Mouse (Mus musculus) layer of hippocampus, adult 6 months (tissue): ENCODE results near the gene Ttll10. TPM values are rescaled to one million over a fixed set of nuclear protein-coding genes. Genes with fewer than 3 reads are reported as not detected.
A peak's percentile ranks its signal among the peaks of the same experiment; 100 is the strongest.

Source experiments
- long read RNA-seq, 2 experiments: library from polyadenylated mRNA; unstranded; transcript quantifications; one replicate each; pipeline ENCODE4 v2.0.0; 2019 to 2020
- microRNA-seq: library from miRNA; unstranded; fragments of <30 nt; microRNA quantifications from one replicate; pipeline ENCODE4 v1.2.0, GENCODE M21; 2020
- polyA plus RNA-seq: library from polyadenylated mRNA; unstranded; fragments of <200 nt; fragmentation: Nextera tagmentation; gene quantifications from 2 replicates; pipeline ENCODE4 v1.2.3, GENCODE M21; 2021

Gene Ttll10
- 0.19 and 0.30 TPM in 2 replicates for polyA plus RNA-seq
- long read RNA-seq, experiment 1, partial matches to known transcripts: 0 of 1 reads
- long read RNA-seq, experiment 1, other reads (novel, unspliced or antisense): 1 of 1 reads
- long read RNA-seq, experiment 2: 0 reads

DNA sequence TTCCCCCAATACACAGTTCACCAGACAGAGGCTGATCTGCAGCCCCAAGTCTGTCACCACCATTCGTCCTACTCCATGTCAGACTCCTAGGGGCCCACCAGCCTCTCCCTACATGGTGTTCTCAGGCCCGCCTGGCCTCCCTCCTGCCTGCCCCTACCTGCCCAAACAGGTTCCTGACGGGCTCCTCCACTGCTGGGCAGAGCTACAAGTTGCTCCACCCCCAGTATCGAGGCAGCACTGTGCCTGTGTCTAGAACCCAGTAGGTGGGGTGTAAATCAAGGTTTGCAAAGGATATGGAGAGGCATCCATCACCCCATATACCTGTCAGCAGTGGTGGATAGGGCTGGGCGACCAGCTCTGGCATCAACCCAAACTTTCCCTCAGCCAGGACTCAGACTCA lies at the start of gene Ttll10:
Gene Ttll10, minus strand, starts transcription at position 154 of the 400 bp plus-strand sequence.

DNA sequence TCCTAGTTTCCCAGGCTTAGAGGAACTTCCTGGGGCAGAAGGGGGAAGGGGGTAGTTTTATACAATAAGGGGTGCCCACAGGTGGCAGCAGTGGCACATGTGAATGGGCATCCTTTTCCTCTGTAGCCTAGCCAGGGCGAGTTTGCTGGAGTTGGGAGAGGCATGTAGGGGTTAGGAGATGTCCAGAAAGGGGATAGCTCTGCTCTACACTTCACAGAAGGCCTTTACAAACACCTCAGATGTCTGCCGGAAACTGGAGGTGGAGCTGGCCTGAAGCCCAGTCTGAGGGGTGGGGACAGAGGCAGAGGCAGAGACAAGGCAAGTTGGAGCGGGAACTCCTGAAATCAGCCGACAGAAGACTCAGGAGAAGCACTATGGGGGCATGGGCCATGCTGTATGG lies 33.2 kb downstream of the Ttll10 start, which contains the start of gene Tnfrsf18:
Gene Tnfrsf18, plus strand, starts transcription at position 152 of the 400 bp plus-strand sequence.

DNA sequence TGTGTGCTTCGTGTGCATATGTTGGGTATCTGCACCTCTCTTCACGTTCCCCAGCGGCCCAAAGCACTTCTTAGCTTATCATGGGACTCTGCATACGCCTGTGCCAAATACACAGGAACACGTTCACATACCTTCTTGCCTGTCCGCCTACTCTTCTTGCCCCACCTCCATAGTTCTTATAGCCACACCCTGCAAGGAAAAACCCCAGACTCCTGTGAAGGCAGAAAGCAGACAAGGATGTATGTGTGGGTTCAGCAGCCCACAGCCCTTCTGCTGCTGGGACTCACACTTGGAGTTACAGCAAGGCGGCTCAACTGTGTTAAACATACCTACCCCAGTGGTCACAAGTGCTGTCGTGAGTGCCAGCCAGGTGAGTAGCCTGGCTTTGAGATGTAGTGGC lies 45.6 kb downstream of the Ttll10 start, which contains the start of gene Tnfrsf4:
Gene Tnfrsf4, plus strand, starts transcription at position 207 of the 400 bp plus-strand sequence.

DNA sequence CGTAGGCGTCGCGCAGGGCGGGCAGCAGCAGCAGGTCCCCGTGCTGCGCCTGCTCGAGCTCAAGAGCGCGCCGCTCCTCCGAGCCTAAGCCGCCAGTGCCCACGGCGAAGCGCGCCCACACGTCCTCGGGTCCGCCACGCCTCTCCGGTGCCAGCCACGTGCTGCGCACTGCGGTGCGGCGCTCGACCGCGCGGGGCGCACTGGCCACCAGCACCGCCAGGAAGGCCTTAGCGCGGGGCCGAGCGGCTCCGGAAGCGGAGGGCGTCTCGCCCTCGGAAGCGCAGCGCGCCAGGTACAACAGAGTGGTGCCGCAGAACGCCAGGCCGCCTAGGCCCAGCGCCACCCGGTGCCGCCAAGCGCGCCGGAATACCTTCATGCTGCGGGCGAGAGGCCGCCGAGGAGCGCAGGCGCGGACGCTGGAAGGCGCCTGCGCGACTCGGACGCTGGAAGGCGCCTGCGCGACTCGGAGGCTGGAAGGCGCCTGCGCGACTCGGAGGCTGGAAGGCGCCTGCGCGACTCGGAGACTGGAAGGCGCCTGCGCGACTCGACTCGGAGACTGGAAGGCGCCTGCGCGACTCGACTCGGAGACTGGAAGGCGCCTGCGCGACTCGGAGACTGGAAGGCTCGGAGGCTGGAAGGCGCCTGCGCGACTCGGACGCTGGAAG lies 66.8 kb downstream of the Ttll10 start, which contains the start of the genes B3galt6 and Sdf4:
Gene B3galt6, minus strand, starts transcription at position 409 of the 665 bp plus-strand sequence.
Gene Sdf4, plus strand, starts transcription at position 632 of the 665 bp plus-strand sequence.

Small RNA genes lying within 50 kb of the gene (microRNA-seq; reads per million reads assigned to microRNA genes)
- gene Mir200a (20.0 reads per million, percentile 41 among the genes with 10 or more reads in this experiment), gene Mir200b (373 reads per million, percentile 72 among the genes with 10 or more reads in this experiment), gene Mir429 (174 reads per million, percentile 64 among the genes with 10 or more reads in this experiment)

Other genes with a start within 250 kb of the Ttll10 start
- gene Ccnl2, start 246.9 kb downstream of the Ttll10 start, polyA plus RNA-seq: 23.5 and 25.2 TPM in 2 replicates
- 269 and 273 TPM in 2 replicates for gene Aurkaip1, start 228.1 kb downstream of the Ttll10 start, polyA plus RNA-seq
- 6.7 and 11.4 TPM in 2 replicates for gene Mxra8, start 219.7 kb downstream of the Ttll10 start, polyA plus RNA-seq
- gene Dvl1, start 212.0 kb downstream of the Ttll10 start, polyA plus RNA-seq: 4.7 TPM in 2 replicates
- 0.05 and 0.08 TPM in 2 replicates for gene Tas1r3, start 196.1 kb downstream of the Ttll10 start, polyA plus RNA-seq
- gene Cptp, start 190.0 kb downstream of the Ttll10 start, polyA plus RNA-seq: 14.0 and 15.0 TPM in 2 replicates
- gene Ints11, start 189.9 kb downstream of the Ttll10 start, polyA plus RNA-seq: 35.4 and 38.5 TPM in 2 replicates
- gene Pusl1, start 167.6 kb downstream of the Ttll10 start, polyA plus RNA-seq: 45.2 and 57.4 TPM in 2 replicates
- gene Acap3, start 167.6 kb downstream of the Ttll10 start, polyA plus RNA-seq: 25.0 and 25.7 TPM in 2 replicates
- gene Ube2j2, start 115.6 kb downstream of the Ttll10 start, polyA plus RNA-seq: 39.1 and 45.7 TPM in 2 replicates
- 24.1 and 39.1 TPM in 2 replicates for gene C1qtnf12, start 97.1 kb downstream of the Ttll10 start, polyA plus RNA-seq
- 22.8 and 23.7 TPM in 2 replicates for gene B3galt6, start 66.8 kb downstream of the Ttll10 start, polyA plus RNA-seq
- 149 and 160 TPM in 2 replicates for gene Sdf4, start 66.5 kb downstream of the Ttll10 start, polyA plus RNA-seq
- not detected in 2 replicates for gene Tnfrsf4, start 45.6 kb downstream of the Ttll10 start, polyA plus RNA-seq
- gene Tnfrsf18, start 33.2 kb downstream of the Ttll10 start, polyA plus RNA-seq: 0.21 and 0.23 TPM in 2 replicates
- gene 9430015G10Rik, start 50.6 kb upstream of the Ttll10 start, polyA plus RNA-seq: 5.7 and 6.6 TPM in 2 replicates
- gene Rnf223, start 71.1 kb upstream of the Ttll10 start, polyA plus RNA-seq: 0.08 TPM in 1 of 2 replicates, not detected in the other
- gene Agrn, start 138.1 kb upstream of the Ttll10 start, polyA plus RNA-seq: 11.2 and 12.8 TPM in 2 replicates
- 0.65 and 1.7 TPM in 2 replicates for gene Isg15, start 141.4 kb upstream of the Ttll10 start, polyA plus RNA-seq
- 0.93 and 1.3 TPM in 2 replicates for gene AW011738, start 143.9 kb upstream of the Ttll10 start, polyA plus RNA-seq
- gene Perm1, start 156.5 kb upstream of the Ttll10 start, polyA plus RNA-seq: 0.34 and 0.39 TPM in 2 replicates
- gene Plekhn1, start 175.4 kb upstream of the Ttll10 start, polyA plus RNA-seq: 2.8 and 3.1 TPM in 2 replicates
- 7.8 and 8.0 TPM in 2 replicates for gene Noc2l, start 176.6 kb upstream of the Ttll10 start, polyA plus RNA-seq
- 0.54 and 0.68 TPM in 2 replicates for gene Samd11, start 196.2 kb upstream of the Ttll10 start, polyA plus RNA-seq